Mouse (Mus musculus): ENCODE measurements around the gene Esyt1. TPM values are rescaled to one million over a fixed set of nuclear protein-coding genes. Genes with fewer than 3 reads are reported as not detected.

The Esyt1 gene
- total and polyA plus RNA-seq, 2 experiments from 2014 or later, result 13.0 to 41.5 TPM

- H3K27me3 ChIP-seq (ENCODE audit: control insufficient read depth, insufficient read depth, low read length), result no peaks in the 10 kb centered on the region
- H3K4me1 ChIP-seq (ENCODE audit: control insufficient read depth, insufficient read depth), result peaks cover 21% of the 10 kb centered on the region
- peak within 1 kb of the TSS; percentile 76 for H3K4me2 ChIP-seq (ENCODE audit: low read depth, low read length)
- peak within 1 kb of the TSS; percentile 98 for H3K27ac ChIP-seq (ENCODE audit: low read depth)
- under 1% methylated on average over 27 of the region's 27 CpGs for WGBS
- peak within 1 kb of the TSS; percentile 58 for H3K4me3 ChIP-seq (ENCODE audit: low read depth, low read length)
- DNase-seq (ENCODE audit: low spot score) (peak; percentile 99), ATAC-seq (ENCODE audit: insufficient read depth, low read depth) (peak; percentile 90)
- peak; percentile 86 for TF ChIP-seq EP300 (IDR thresholded peaks at IDR 0.05; ENCODE audit: low read depth)
- no peak for TF ChIP-seq CTCF (IDR thresholded peaks at IDR 0.05; ENCODE audit: low read depth)
- H3K36me3 ChIP-seq (replicated peaks; ENCODE audit: control insufficient read depth, insufficient read depth, low read length), result no peaks in the 10 kb centered on the region
- no peaks in the 10 kb centered on the region for H3K9me3 ChIP-seq (replicated peaks; ENCODE audit: control insufficient read depth, low read length)
- peak within 1 kb of the TSS; percentile 74 for H3K9ac ChIP-seq (replicated peaks; ENCODE audit: low read depth, low read length)
Observed at GRCm38 (mm10) chr10:128498590-128498989, 27.1 kb downstream of the Esyt1 start, which contains the start of gene Myl6b. Gene Myl6b, minus strand, starts transcription at chr10:128498685.

GRCm38 (mm10) chr10:128497134-128497737 lies 28.4 kb downstream of the Esyt1 start:
- Histone ChIP-seq H3K4me3 (ENCODE audit: low read depth, low read length) (no peak overlapping the region), H3K4me1 (ENCODE audit: control insufficient read depth, insufficient read depth) (peaks cover 18% of the 10 kb centered on the region; the same call in 1 of the 2 replicates), H3K27ac (ENCODE audit: low read depth) (no peak overlapping the region), H3K36me3 (replicated peaks; ENCODE audit: control insufficient read depth, insufficient read depth, low read length) (no peaks in the 10 kb centered on the region), H3K27me3 (ENCODE audit: control insufficient read depth, insufficient read depth, low read length) (no peaks in the 10 kb centered on the region), H3K4me2 (ENCODE audit: low read depth, low read length) (no peak overlapping the region), H3K9ac (replicated peaks; ENCODE audit: low read depth, low read length) (peak overlapping the region; percentile 4; the same call in 1 of the 2 replicates), H3K9me3 (replicated peaks; ENCODE audit: control insufficient read depth, low read length) (no peaks in the 10 kb centered on the region)
- TF ChIP-seq CTCF (IDR thresholded peaks at IDR 0.05; ENCODE audit: low read depth) (no peak), EP300 (IDR thresholded peaks at IDR 0.05; ENCODE audit: low read depth) (no peak)
- ATAC-seq (ENCODE audit: insufficient read depth, low read depth), result no peak
- DNase-seq (ENCODE audit: low spot score), result no peak
- 46% methylated on average over 6 of the region's 6 CpGs for WGBS

GRCm38 (mm10) chr10:128496509-128497077 lies 29.1 kb downstream of the Esyt1 start:
- 19% methylated on average over 6 of the region's 6 CpGs for WGBS
- no peak overlapping the region for H3K4me2 ChIP-seq (ENCODE audit: low read depth, low read length)
- peak overlapping the region; percentile 54 for H3K27ac ChIP-seq (ENCODE audit: low read depth)
- peaks cover 4% of the 10 kb centered on the region; the same call in 1 of the 2 replicates for H3K36me3 ChIP-seq (replicated peaks; ENCODE audit: control insufficient read depth, insufficient read depth, low read length)
- TF ChIP-seq CTCF (IDR thresholded peaks at IDR 0.05; ENCODE audit: low read depth) (no peak), EP300 (IDR thresholded peaks at IDR 0.05; ENCODE audit: low read depth) (no peak)
- H3K9ac ChIP-seq (replicated peaks; ENCODE audit: low read depth, low read length), result peak overlapping the region; percentile 4; the same call in 1 of the 2 replicates
- DNase-seq (ENCODE audit: low spot score) (no peak), ATAC-seq (ENCODE audit: insufficient read depth, low read depth) (no peak)
- no peaks in the 10 kb centered on the region for H3K27me3 ChIP-seq (ENCODE audit: control insufficient read depth, insufficient read depth, low read length)
- no peak overlapping the region for H3K4me3 ChIP-seq (ENCODE audit: low read depth, low read length)
- no peaks in the 10 kb centered on the region for H3K9me3 ChIP-seq (replicated peaks; ENCODE audit: control insufficient read depth, low read length)
- H3K4me1 ChIP-seq (ENCODE audit: control insufficient read depth, insufficient read depth), result peaks cover 24% of the 10 kb centered on the region

- no peak overlapping the region for H3K4me3 ChIP-seq (ENCODE audit: low read depth, low read length)
- H3K9ac ChIP-seq (replicated peaks; ENCODE audit: low read depth, low read length), result 0 out of 2 replicates have a peak overlapping the region, but pooled peaks have one; percentile 4
- H3K4me1 ChIP-seq (ENCODE audit: control insufficient read depth, insufficient read depth), result peaks cover 30% of the 10 kb centered on the region
- H3K4me2 ChIP-seq (ENCODE audit: low read depth, low read length), result no peak overlapping the region
- no peaks in the 10 kb centered on the region for H3K9me3 ChIP-seq (replicated peaks; ENCODE audit: control insufficient read depth, low read length)
- DNase-seq (ENCODE audit: low spot score) (no peak), ATAC-seq (ENCODE audit: insufficient read depth, low read depth) (no peak)
- TF ChIP-seq CTCF (IDR thresholded peaks at IDR 0.05; ENCODE audit: low read depth), result no peak
- H3K27me3 ChIP-seq (ENCODE audit: control insufficient read depth, insufficient read depth, low read length), result no peaks in the 10 kb centered on the region
- peak overlapping the region; percentile 54 for H3K27ac ChIP-seq (ENCODE audit: low read depth)
- 77% methylated on average over 4 of the region's 4 CpGs for WGBS
- peaks cover 11% of the 10 kb centered on the region; the same call in 1 of the 2 replicates for H3K36me3 ChIP-seq (replicated peaks; ENCODE audit: control insufficient read depth, insufficient read depth, low read length)
Observed at GRCm38 (mm10) chr10:128495903-128496302, 29.8 kb downstream of the Esyt1 start.

GRCm38 (mm10) chr10:128495270-128495669 lies 30.4 kb downstream of the Esyt1 start:
- peaks cover 34% of the 10 kb centered on the region for H3K4me1 ChIP-seq (ENCODE audit: control insufficient read depth, insufficient read depth)

More at GRCm38 (mm10) chr10:128495270-128495669, 30.4 kb downstream of the Esyt1 start:
- peaks cover 17% of the 10 kb centered on the region for H3K36me3 ChIP-seq (replicated peaks; ENCODE audit: control insufficient read depth, insufficient read depth, low read length)
- TF ChIP-seq EP300 (IDR thresholded peaks at IDR 0.05; ENCODE audit: low read depth), result no peak
- TF ChIP-seq CTCF (IDR thresholded peaks at IDR 0.05; ENCODE audit: low read depth), result no peak
- H3K9me3 ChIP-seq (replicated peaks; ENCODE audit: control insufficient read depth, low read length), result no peaks in the 10 kb centered on the region
- 58% methylated on average over 2 of the region's 2 CpGs for WGBS
- peak overlapping the region; percentile 82 for H3K4me2 ChIP-seq (ENCODE audit: low read depth, low read length)
- peak overlapping the region; percentile 83 for H3K9ac ChIP-seq (replicated peaks; ENCODE audit: low read depth, low read length)
- ATAC-seq (ENCODE audit: insufficient read depth, low read depth), result no peak
- no peaks in the 10 kb centered on the region for H3K27me3 ChIP-seq (ENCODE audit: control insufficient read depth, insufficient read depth, low read length)
- no peak for DNase-seq (ENCODE audit: low spot score)
- peak overlapping the region; percentile 95 for H3K27ac ChIP-seq (ENCODE audit: low read depth)
- peak overlapping the region; percentile 79 for H3K4me3 ChIP-seq (ENCODE audit: low read depth, low read length)
